Mouse (Mus musculus) bone marrow macrophage, adult 2 months (primary cell): Measurements from ENCODE around the gene Smarcc2. TPM values are rescaled to one million over a fixed set of nuclear protein-coding genes. Genes with fewer than 3 reads are reported as not detected.

Experiments
- H3K27ac ChIP-seq: 2 replicates; pipeline ENCODE4 v1.5.1; 2012; ENCODE audit warnings: low read depth, low read length; ENCODE audit not compliant: insufficient read depth
- H3K4me1 ChIP-seq: 2 replicates; pipeline ENCODE4 v1.6.1; 2012; ENCODE audit warnings: low read length; ENCODE audit not compliant: control insufficient read depth, insufficient read depth
- H3K4me3 ChIP-seq: 2 replicates; pipeline ENCODE4 v1.5.1; 2012; ENCODE audit warnings: mild to moderate bottlenecking, low read length, moderate library complexity; ENCODE audit not compliant: insufficient read depth
- CTCF ChIP-seq: IDR thresholded peaks from 2 replicates; pipeline ENCODE4 v1.5.1; 2012; ENCODE audit warnings: low read depth, mild to moderate bottlenecking, low read length, moderate library complexity
- POLR2A ChIP-seq: IDR thresholded peaks from 2 replicates; pipeline ENCODE4 v1.6.1; 2012; ENCODE audit warnings: mild to moderate bottlenecking, low read depth, low read length, borderline replicate concordance
- polyA plus RNA-seq: library from polyadenylated mRNA; stranded (reverse); fragments of >200 nt; gene quantifications from 2 replicates; pipeline ENCODE4 v1.2.4, GENCODE M21; 2012; ENCODE audit not compliant: missing spikeins, insufficient read depth, insufficient read length

Smarcc2 gene
- polyA plus RNA-seq, 1 experiment = 105 TPM

DNA sequence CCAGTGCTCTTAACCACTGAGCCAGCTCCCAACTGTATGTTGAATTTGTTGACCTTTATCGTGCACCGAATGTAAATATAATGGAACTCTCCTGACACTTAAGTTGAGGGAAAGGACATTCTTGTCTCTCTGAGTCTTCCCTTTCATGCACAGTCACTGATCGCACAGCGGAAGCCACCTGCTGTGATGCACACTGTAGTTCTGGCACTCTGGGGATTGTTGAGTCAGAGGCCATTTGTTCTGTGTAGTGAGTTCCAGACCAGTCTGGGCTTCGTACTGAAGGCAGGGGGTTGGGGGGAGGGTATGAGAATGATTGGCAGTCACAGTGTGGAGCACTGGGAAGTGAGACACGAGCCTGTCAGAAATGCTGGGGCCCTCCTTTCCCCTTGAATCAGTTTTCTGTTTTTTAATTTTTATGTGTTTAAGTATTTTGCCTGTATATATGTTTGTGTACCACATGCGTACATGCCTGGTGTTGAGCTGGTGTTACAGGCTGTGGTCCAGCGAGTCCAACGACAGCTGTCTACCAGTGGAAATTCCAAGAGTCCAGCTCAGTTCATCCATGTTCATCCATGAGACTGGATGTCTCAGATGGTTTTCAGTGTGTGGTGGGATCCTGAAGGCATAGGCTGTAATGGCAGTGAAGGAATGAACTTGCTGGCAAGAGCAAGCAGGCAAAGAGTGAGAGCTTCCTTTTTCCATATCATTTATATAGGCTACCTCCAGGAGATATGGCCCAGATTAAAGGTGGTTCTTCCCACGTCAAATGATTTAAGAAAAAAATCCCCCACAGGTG, 17.5 kb upstream of the Smarcc2 start:
- H3K4me3 ChIP-seq = no peak overlapping the region
- TF ChIP-seq POLR2A = no peak
- TF ChIP-seq CTCF = no peak
- no peak overlapping the region for H3K27ac ChIP-seq
- peaks cover 17% of the 10 kb centered on the region for H3K4me1 ChIP-seq

GRCm38 (mm10) chr10:128442718-128443117, 16.3 kb upstream of the Smarcc2 start:
- peaks cover 19% of the 10 kb centered on the region for H3K4me1 ChIP-seq
- no peak overlapping the region for H3K27ac ChIP-seq
- H3K4me3 ChIP-seq = no peak overlapping the region
- TF ChIP-seq POLR2A (no peak), CTCF (no peak)

DNA sequence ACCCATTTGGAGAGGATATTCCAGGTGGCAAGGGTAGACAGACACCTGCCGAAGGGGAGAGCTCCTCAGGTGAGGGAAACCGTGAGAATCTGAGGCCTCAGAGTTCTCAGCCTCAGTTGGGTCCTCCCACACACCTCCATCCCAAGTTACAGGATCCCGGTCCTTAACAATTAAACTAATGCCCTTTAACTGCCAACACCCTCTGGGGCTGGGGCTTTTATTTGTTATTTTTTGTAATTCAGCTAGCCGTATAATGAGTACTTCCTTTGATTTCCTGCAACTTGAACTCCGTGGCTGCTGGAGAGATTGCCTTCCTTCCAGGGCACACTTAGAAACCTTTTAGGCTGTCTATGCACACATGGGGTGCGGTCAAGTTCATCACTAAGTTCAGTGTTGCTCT, 14.7 kb upstream of the Smarcc2 start:
- TF ChIP-seq POLR2A = no peak
- no peak for TF ChIP-seq CTCF
- H3K4me3 ChIP-seq = no peak overlapping the region
- H3K27ac ChIP-seq = no peak overlapping the region
- peaks cover 25% of the 10 kb centered on the region for H3K4me1 ChIP-seq

DNA sequence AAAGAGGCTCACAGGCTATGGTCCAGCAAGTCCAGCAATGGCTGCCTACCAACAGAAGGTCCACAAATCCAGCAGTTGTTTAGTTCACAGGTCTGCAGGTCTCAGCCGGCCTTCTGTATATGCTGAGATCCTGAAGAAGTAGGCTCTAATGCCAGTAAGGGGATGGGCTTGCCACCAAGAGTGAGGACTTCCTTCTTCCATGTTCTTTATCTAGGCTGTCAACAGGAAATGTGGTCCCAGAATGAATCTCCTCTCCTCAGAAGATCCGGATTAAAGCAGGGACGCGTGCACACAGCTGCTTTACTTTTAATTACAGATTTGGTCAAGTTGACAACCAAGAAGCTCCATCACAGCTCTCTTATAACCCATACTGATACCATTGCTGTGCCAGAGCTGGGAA, 13.6 kb upstream of the Smarcc2 start:
- peak overlapping the region; percentile 19 for H3K27ac ChIP-seq
- peaks cover 23% of the 10 kb centered on the region for H3K4me1 ChIP-seq
- H3K4me3 ChIP-seq = no peak overlapping the region
- TF ChIP-seq CTCF = no peak
- TF ChIP-seq POLR2A = no peak

GRCm38 (mm10) chr10:128451014-128451413, 8.0 kb upstream of the Smarcc2 start:
- no peak for TF ChIP-seq CTCF
- TF ChIP-seq POLR2A = no peak
- no peak overlapping the region for H3K27ac ChIP-seq
- H3K4me3 ChIP-seq = no peak overlapping the region
- peaks cover 20% of the 10 kb centered on the region for H3K4me1 ChIP-seq

DNA sequence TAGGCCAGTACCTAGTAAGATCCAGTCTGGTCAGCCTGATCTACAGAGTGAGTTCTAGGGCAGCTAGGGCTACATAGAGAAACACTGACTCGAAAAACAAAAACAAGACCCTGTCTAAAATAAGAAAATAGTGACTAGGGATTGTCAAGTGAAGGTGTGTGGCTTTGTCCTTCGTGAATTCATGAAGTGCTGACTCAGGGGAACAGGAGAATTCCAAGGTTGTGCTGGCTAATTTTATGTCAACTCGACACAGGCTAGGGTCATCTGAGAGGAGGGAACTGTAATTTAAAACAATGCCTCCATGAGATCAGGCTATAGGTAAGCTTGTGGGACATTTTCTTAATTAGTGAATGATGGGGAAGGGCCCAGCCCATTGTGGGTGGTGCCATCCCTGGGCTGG, 4.6 kb upstream of the Smarcc2 start:
- Histone ChIP-seq H3K27ac (no peak overlapping the region), H3K4me3 (no peak overlapping the region), H3K4me1 (peaks cover 3% of the 10 kb centered on the region)
- TF ChIP-seq CTCF = no peak
- TF ChIP-seq POLR2A = no peak

GRCm38 (mm10) chr10:128455280-128455679, 3.8 kb upstream of the Smarcc2 start:
- H3K27ac ChIP-seq = no peak overlapping the region
- H3K4me1 ChIP-seq = peaks cover 6% of the 10 kb centered on the region
- no peak overlapping the region for H3K4me3 ChIP-seq
- TF ChIP-seq POLR2A (no peak), CTCF (0 out of 2 replicates have a peak, but pooled peaks have one; percentile 17)

- Histone ChIP-seq H3K27ac (no peak overlapping the region), H3K4me3 (no peak overlapping the region), H3K4me1 (peaks cover 10% of the 10 kb centered on the region)
- TF ChIP-seq CTCF (no peak), POLR2A (no peak)
Observed at GRCm38 (mm10) chr10:128457676-128458075, 1.4 kb upstream of the Smarcc2 start.

- TF ChIP-seq CTCF (no peak), POLR2A (no peak)
- H3K4me3 ChIP-seq = peak overlapping the region; percentile 81
- H3K4me1 ChIP-seq = peaks cover 10% of the 10 kb centered on the region
- peak overlapping the region; percentile 74 for H3K27ac ChIP-seq
Observed at GRCm38 (mm10) chr10:128458348-128458718, 715 bp upstream of the Smarcc2 start.

GRCm38 (mm10) chr10:128459409-128460269, 591 bp downstream of the Smarcc2 start:
- peak overlapping the region; percentile 81 for H3K4me3 ChIP-seq
- TF ChIP-seq POLR2A (no peak), CTCF (no peak)
- H3K27ac ChIP-seq = peak overlapping the region; percentile 80
- H3K4me1 ChIP-seq = peaks cover 10% of the 10 kb centered on the region
